Mouse (Mus musculus): ENCODE results near the gene Mdh2. TPM values are rescaled to one million over a fixed set of nuclear protein-coding genes. Genes with fewer than 3 reads are reported as not detected.

The Mdh2 gene
- polyA plus RNA-seq, 1 experiment from 2014 or later = 984 TPM

- Histone ChIP-seq H3K27ac (ENCODE audit: low read depth, low read length) (no peak overlapping the region), H3K9me3 (replicated peaks; ENCODE audit: control insufficient read depth, low read length) (no peaks in the 10 kb centered on the region), H3K9ac (ENCODE audit: low read depth, low read length) (0 out of 2 replicates have a peak overlapping the region, but pooled peaks have one; percentile 34), H3K36me3 (ENCODE audit: control insufficient read depth, insufficient read depth, low read length) (no peaks in the 10 kb centered on the region), H3K4me1 (ENCODE audit: control insufficient read depth, insufficient read depth, low read length) (no peaks in the 10 kb centered on the region; the same call in 1 of the 2 replicates), H3K4me3 (ENCODE audit: low read depth, low read length) (peak overlapping the region; percentile 49), H3K4me2 (peak overlapping the region; percentile 85), H3K27me3 (ENCODE audit: control insufficient read depth, insufficient read depth, low read length) (peaks cover 19% of the 10 kb centered on the region)
- 1% methylated on average over 47 of the region's 47 CpGs for WGBS (ENCODE audit: insufficient replicate concordance)
- ATAC-seq (replicated peaks; ENCODE audit: insufficient number of reproducible peaks, low FRiP score, low TSS enrichment) = peak; percentile 75
These were observed 56.6 kb downstream of the Mdh2 start for GRCm38 (mm10) chr5:135834769-135835491.

DNA sequence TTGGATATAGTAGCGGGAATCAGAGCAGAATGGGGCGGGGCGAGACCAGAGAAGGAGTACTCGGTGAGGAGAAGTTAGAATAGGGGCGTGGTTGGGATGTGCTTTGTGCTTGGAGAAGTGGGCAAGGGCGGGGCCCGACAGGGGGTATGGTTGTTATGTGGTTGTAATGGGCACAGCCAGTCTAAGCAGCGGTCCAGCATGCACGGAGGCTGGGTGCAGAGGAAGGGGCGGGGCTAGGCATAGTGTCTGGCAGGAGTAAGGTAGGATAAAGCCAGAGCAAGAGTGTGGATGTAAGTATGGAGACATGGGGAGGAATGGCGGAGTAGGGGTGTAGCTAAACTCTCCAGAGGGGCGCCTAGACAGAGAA, 57.2 kb downstream of the Mdh2 start:
- peaks cover 24% of the 10 kb centered on the region for H3K27me3 ChIP-seq (ENCODE audit: control insufficient read depth, insufficient read depth, low read length)
- peak; percentile 33; the same call in 1 of the 2 replicates for ATAC-seq (replicated peaks; ENCODE audit: insufficient number of reproducible peaks, low FRiP score, low TSS enrichment)
- H3K4me1 ChIP-seq (ENCODE audit: control insufficient read depth, insufficient read depth, low read length) = no peaks in the 10 kb centered on the region; the same call in 1 of the 2 replicates
- H3K36me3 ChIP-seq (ENCODE audit: control insufficient read depth, insufficient read depth, low read length) = no peaks in the 10 kb centered on the region
- H3K9me3 ChIP-seq (replicated peaks; ENCODE audit: control insufficient read depth, low read length) = no peaks in the 10 kb centered on the region
- WGBS (ENCODE audit: insufficient replicate concordance) = 3% methylated on average over 12 of the region's 12 CpGs
- peak overlapping the region; percentile 85 for H3K4me2 ChIP-seq
- H3K27ac ChIP-seq (ENCODE audit: low read depth, low read length) = no peak overlapping the region
- peak overlapping the region; percentile 49 for H3K4me3 ChIP-seq (ENCODE audit: low read depth, low read length)
- H3K9ac ChIP-seq (ENCODE audit: low read depth, low read length) = no peak overlapping the region

DNA sequence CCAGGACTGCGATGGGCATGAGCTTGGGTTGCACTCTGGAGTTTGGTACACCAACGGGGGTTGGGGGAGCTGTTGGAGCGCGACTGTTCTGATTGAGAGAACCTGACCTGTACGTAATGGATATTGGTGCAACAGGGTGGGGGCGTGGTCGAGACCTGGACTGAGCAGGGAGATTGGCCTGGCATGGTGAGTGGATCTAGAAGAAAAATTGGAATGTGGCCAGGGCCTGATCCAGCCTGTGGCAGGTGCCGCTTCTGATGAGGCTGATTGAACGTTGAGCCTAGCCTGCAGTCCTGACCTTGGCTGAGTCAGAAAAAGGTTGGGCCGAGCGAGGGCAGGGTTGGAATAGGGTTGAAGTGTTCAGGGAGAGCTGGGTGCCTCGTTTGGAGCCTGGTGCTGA, 57.7 kb downstream of the Mdh2 start:
- peak; percentile 16; the same call in 1 of the 2 replicates for ATAC-seq (replicated peaks; ENCODE audit: insufficient number of reproducible peaks, low FRiP score, low TSS enrichment)
- Histone ChIP-seq H3K36me3 (ENCODE audit: control insufficient read depth, insufficient read depth, low read length) (no peaks in the 10 kb centered on the region), H3K27ac (ENCODE audit: low read depth, low read length) (no peak overlapping the region), H3K4me3 (ENCODE audit: low read depth, low read length) (no peak overlapping the region; the same call in 1 of the 2 replicates), H3K27me3 (ENCODE audit: control insufficient read depth, insufficient read depth, low read length) (peaks cover 24% of the 10 kb centered on the region), H3K4me2 (peak overlapping the region; percentile 85), H3K9ac (ENCODE audit: low read depth, low read length) (no peak overlapping the region), H3K9me3 (replicated peaks; ENCODE audit: control insufficient read depth, low read length) (no peaks in the 10 kb centered on the region), H3K4me1 (ENCODE audit: control insufficient read depth, insufficient read depth, low read length) (no peaks in the 10 kb centered on the region; the same call in 1 of the 2 replicates)
- 20% methylated on average over 12 of the region's 12 CpGs for WGBS (ENCODE audit: insufficient replicate concordance)

Small RNAs within 50 kb of the gene (microRNA-seq; reads per million reads assigned to microRNA genes)
- gene Gm23268 (ENCODE audit: borderline number of aligned reads) = not detected
- gene Mir7034 (ENCODE audit: borderline number of aligned reads) = not detected

Other genes starting within 250 kb of the Mdh2 start
- gene Hip1, start 233.4 kb upstream of the Mdh2 start, polyA plus RNA-seq (2014; fragmentation: Nextera tagmentation; extraction: Ambion mirVana) = 33.2 and 37.6 TPM in 2 replicates
- gene Ccl26, start 214.9 kb upstream of the Mdh2 start, polyA plus RNA-seq (2014; fragmentation: Nextera tagmentation; extraction: Ambion mirVana) = not detected in 2 replicates
- gene Ccl24, start 205.4 kb upstream of the Mdh2 start, polyA plus RNA-seq (2014; fragmentation: Nextera tagmentation; extraction: Ambion mirVana) = 0.93 TPM in 1 of 2 replicates, not detected in the other
- 33.1 and 44.9 TPM in 2 replicates for gene Rhbdd2, start 145.9 kb upstream of the Mdh2 start, polyA plus RNA-seq (2014; fragmentation: Nextera tagmentation; extraction: Ambion mirVana)
- 32.4 and 37.4 TPM in 2 replicates for gene Por, start 108.4 kb upstream of the Mdh2 start, polyA plus RNA-seq (2014; fragmentation: Nextera tagmentation; extraction: Ambion mirVana)
- gene Tmem120a, start 34.0 kb upstream of the Mdh2 start, polyA plus RNA-seq (2014; fragmentation: Nextera tagmentation; extraction: Ambion mirVana) = 31.3 and 34.7 TPM in 2 replicates
- gene Styxl1, start 95 bp upstream of the Mdh2 start, polyA plus RNA-seq (2014; fragmentation: Nextera tagmentation; extraction: Ambion mirVana) = 0.28 and 0.42 TPM in 2 replicates
- gene Srrm3, start 28.4 kb downstream of the Mdh2 start, polyA plus RNA-seq (2014; fragmentation: Nextera tagmentation; extraction: Ambion mirVana) = 0.21 TPM in 1 of 2 replicates, not detected in the other
- 815 and 827 TPM in 2 replicates for gene Hspb1, start 109.4 kb downstream of the Mdh2 start, polyA plus RNA-seq (2014; fragmentation: Nextera tagmentation; extraction: Ambion mirVana)
- 103 and 108 TPM in 2 replicates for gene Ywhag, start 156.1 kb downstream of the Mdh2 start, polyA plus RNA-seq (2014; fragmentation: Nextera tagmentation; extraction: Ambion mirVana)
- gene Ssc4d, start 196.1 kb downstream of the Mdh2 start, polyA plus RNA-seq (2014; fragmentation: Nextera tagmentation; extraction: Ambion mirVana) = 0.93 and 2.3 TPM in 2 replicates
- gene Zp3, start 201.6 kb downstream of the Mdh2 start, polyA plus RNA-seq (2014; fragmentation: Nextera tagmentation; extraction: Ambion mirVana) = 0.16 TPM in 1 of 2 replicates, not detected in the other
- gene Dtx2, start 216.3 kb downstream of the Mdh2 start, polyA plus RNA-seq (2014; fragmentation: Nextera tagmentation; extraction: Ambion mirVana) = 24.7 and 27.2 TPM in 2 replicates